Mouse (Mus musculus): ENCODE results near the gene Gm20503. TPM values are rescaled to one million over a fixed set of nuclear protein-coding genes. Genes with fewer than 3 reads are reported as not detected.
A peak's percentile ranks its signal among the peaks of the same experiment; 100 is the strongest.

Gm20503 gene
- not detected in 2 replicates for polyA plus RNA-seq (2011; ENCODE audit: insufficient read length, low read depth, missing spikeins)

DNA sequence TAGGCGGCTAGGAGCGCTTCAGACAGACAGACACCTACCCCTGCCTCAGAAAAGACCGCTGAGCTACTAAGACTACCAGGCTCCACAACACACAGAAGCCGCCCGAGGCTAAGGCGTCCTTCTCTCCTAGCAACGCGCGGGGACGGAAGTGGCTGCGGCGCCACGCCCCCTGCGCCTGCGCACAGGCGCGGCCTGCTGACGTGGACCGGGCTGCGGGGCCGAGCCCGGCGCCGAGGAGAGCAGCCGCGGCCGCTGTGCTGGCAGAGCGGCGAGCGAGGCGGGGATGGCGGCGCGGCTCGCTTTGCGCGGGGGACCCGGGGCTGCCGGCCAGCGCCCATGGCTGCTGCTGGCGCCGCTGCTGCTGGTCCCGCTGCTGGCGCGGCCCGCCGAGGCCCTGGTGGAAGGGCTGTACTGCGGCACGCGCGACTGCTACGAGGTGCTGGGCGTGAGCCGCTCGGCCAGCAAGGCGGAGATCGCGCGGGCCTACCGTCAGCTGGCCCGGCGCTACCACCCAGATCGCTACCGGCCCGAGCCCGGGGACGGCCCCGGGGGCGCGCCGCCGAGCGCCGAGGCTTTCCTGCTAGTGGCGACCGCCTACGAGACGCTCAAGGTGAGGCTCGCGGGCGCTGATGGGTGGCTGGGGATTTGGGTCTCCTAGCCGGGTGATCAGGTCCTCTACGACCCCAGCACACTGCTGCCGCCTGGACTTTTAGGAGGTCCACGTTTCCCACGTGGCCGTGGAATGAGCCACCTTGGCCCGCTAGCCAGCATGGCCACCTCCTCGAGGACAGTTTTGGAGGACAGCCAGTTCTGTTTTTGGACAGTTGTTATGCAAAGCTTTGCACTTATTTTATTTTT lies at the start of gene Gm20503:
Gm20503 (plus strand) TSS at position 263 of the 858 bp plus-strand sequence.
- H3K27ac ChIP-seq (ENCODE audit: insufficient read depth, low read length) = peak within 1 kb of the TSS; percentile 24
- peaks cover 10% of the 10 kb centered on the region for H3K4me1 ChIP-seq (ENCODE audit: control insufficient read depth, insufficient read depth, low read length)
- H3K4me3 ChIP-seq (ENCODE audit: insufficient read depth, low read length) = peak within 1 kb of the TSS; percentile 85
- TF ChIP-seq POLR2A (IDR thresholded peaks at IDR 0.05; ENCODE audit: low read depth, low read length) = peak; percentile 86
- no peak for TF ChIP-seq CTCF (IDR thresholded peaks at IDR 0.05; ENCODE audit: borderline replicate concordance, insufficient read depth, low read length)

- H3K4me1 ChIP-seq (ENCODE audit: control insufficient read depth, insufficient read depth, low read length) = no peaks in the 10 kb centered on the region
- H3K27ac ChIP-seq (ENCODE audit: insufficient read depth, low read length) = no peak overlapping the region
- TF ChIP-seq POLR2A (IDR thresholded peaks at IDR 0.05; ENCODE audit: low read depth, low read length) (no peak), CTCF (IDR thresholded peaks at IDR 0.05; ENCODE audit: borderline replicate concordance, insufficient read depth, low read length) (no peak)
- no peak overlapping the region for H3K4me3 ChIP-seq (ENCODE audit: insufficient read depth, low read length)
Measured at GRCm38 (mm10) chr4:58961719-58962118, 41.3 kb upstream of the Gm20503 start.

GRCm38 (mm10) chr4:58963271-58963670 lies 39.7 kb upstream of the Gm20503 start:
- no peak overlapping the region for H3K27ac ChIP-seq (ENCODE audit: insufficient read depth, low read length)
- H3K4me1 ChIP-seq (ENCODE audit: control insufficient read depth, insufficient read depth, low read length) = no peaks in the 10 kb centered on the region
- TF ChIP-seq POLR2A (IDR thresholded peaks at IDR 0.05; ENCODE audit: low read depth, low read length) (no peak), CTCF (IDR thresholded peaks at IDR 0.05; ENCODE audit: borderline replicate concordance, insufficient read depth, low read length) (no peak)
- H3K4me3 ChIP-seq (ENCODE audit: insufficient read depth, low read length) = no peak overlapping the region

DNA sequence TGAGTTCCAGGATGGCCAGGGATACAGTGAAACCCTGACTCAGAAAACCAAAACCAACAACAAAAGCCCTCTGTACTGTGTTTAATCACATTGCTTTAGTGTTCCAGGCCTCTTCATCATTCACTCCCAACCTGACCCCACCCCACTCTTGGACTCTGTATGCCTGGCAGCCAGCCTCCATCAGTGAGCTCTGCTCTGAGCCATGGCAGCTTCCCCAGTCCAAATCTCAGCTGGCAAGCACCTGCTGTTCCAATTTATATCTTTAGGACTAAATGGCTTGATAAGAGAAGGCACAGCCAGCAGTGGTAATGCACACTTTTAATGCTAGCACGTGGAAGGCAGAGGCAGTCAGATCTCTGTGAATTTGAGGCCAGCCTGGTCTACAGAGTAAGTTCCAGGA lies 37.9 kb upstream of the Gm20503 start:
- Histone ChIP-seq H3K27ac (ENCODE audit: insufficient read depth, low read length) (no peak overlapping the region), H3K4me3 (ENCODE audit: insufficient read depth, low read length) (no peak overlapping the region), H3K4me1 (ENCODE audit: control insufficient read depth, insufficient read depth, low read length) (no peaks in the 10 kb centered on the region)
- TF ChIP-seq CTCF (IDR thresholded peaks at IDR 0.05; ENCODE audit: borderline replicate concordance, insufficient read depth, low read length) (no peak), POLR2A (IDR thresholded peaks at IDR 0.05; ENCODE audit: low read depth, low read length) (no peak)

DNA sequence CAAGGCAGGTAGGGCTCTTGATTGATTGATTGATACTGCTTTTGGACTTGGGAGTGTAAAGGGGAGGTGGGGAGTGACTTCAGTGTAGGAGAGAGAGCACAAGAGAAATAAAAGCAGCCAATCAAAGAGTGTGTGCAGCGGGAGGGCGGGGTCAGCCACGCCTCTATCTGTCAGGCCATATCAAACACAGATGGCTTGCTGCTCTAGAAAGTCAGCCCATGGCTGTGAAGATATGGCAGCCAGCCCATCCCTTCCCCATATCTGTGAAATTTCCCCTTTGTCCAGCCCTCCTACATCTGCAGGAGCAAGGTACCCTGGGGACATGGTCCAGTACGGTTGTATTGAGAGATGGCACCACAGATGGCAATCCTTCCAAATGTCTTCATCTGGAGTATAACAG lies 32.3 kb upstream of the Gm20503 start:
- TF ChIP-seq POLR2A (IDR thresholded peaks at IDR 0.05; ENCODE audit: low read depth, low read length) (no peak), CTCF (IDR thresholded peaks at IDR 0.05; ENCODE audit: borderline replicate concordance, insufficient read depth, low read length) (no peak)
- Histone ChIP-seq H3K4me3 (ENCODE audit: insufficient read depth, low read length) (no peak overlapping the region), H3K27ac (ENCODE audit: insufficient read depth, low read length) (no peak overlapping the region), H3K4me1 (ENCODE audit: control insufficient read depth, insufficient read depth, low read length) (no peaks in the 10 kb centered on the region)

DNA sequence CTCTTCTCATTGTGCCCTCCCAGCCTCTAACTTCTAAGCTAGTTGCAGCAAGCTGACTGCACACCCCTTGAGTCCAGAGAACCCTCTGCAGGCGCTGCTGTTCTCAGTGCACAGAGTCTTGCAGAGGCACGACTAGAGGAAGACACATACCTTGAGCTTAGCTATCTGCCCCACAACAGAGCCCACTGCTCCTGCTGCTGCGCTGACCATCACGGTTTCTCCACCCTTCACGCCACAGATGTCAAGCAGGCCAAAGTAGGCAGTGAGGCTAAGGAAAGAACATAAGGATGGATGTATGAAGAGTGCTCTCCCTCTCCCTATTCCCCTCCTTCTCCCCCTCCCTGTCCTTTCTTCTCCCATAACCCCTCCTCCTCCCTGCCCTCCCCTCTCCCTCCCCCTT lies 27.3 kb upstream of the Gm20503 start:
- TF ChIP-seq CTCF (IDR thresholded peaks at IDR 0.05; ENCODE audit: borderline replicate concordance, insufficient read depth, low read length) (no peak), POLR2A (IDR thresholded peaks at IDR 0.05; ENCODE audit: low read depth, low read length) (no peak)
- Histone ChIP-seq H3K4me1 (ENCODE audit: control insufficient read depth, insufficient read depth, low read length) (no peaks in the 10 kb centered on the region), H3K27ac (ENCODE audit: insufficient read depth, low read length) (no peak overlapping the region), H3K4me3 (ENCODE audit: insufficient read depth, low read length) (no peak overlapping the region)

- Histone ChIP-seq H3K27ac (ENCODE audit: insufficient read depth, low read length) (no peak overlapping the region), H3K4me3 (ENCODE audit: insufficient read depth, low read length) (no peak overlapping the region), H3K4me1 (ENCODE audit: control insufficient read depth, insufficient read depth, low read length) (no peaks in the 10 kb centered on the region)
- TF ChIP-seq POLR2A (IDR thresholded peaks at IDR 0.05; ENCODE audit: low read depth, low read length) (no peak), CTCF (IDR thresholded peaks at IDR 0.05; ENCODE audit: borderline replicate concordance, insufficient read depth, low read length) (no peak)
Measured at GRCm38 (mm10) chr4:58981421-58981820, 21.6 kb upstream of the Gm20503 start.

GRCm38 (mm10) chr4:58982806-58983205 lies 20.2 kb upstream of the Gm20503 start:
- TF ChIP-seq CTCF (IDR thresholded peaks at IDR 0.05; ENCODE audit: borderline replicate concordance, insufficient read depth, low read length) (no peak), POLR2A (IDR thresholded peaks at IDR 0.05; ENCODE audit: low read depth, low read length) (no peak)
- Histone ChIP-seq H3K4me1 (ENCODE audit: control insufficient read depth, insufficient read depth, low read length) (no peaks in the 10 kb centered on the region), H3K27ac (ENCODE audit: insufficient read depth, low read length) (no peak overlapping the region), H3K4me3 (ENCODE audit: insufficient read depth, low read length) (no peak overlapping the region)

DNA sequence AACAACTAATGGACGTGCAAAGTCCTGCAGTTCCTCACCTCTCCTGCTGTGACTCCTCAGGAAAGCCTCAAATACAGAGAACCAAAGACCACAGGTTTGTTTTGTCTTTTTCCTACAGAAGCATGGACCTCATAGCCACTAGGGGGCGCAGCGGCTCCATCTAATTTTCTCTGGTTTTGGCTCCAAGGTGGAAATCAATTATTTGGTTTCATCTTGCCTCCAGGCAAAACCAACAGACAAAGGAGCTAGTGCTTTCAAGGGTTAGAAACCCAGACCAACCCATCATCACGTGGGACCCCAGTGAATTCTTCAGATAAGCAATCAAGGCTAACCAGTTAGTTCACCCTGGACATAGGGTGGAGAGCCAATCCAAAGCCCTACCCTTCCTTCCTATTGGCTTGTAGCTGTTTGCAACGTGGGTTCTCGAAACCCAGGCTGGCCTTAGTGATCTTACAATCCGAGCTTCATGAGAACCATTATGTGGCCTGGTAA lies 17.8 kb upstream of the Gm20503 start:
- no peaks in the 10 kb centered on the region for H3K4me1 ChIP-seq (ENCODE audit: control insufficient read depth, insufficient read depth, low read length)
- no peak overlapping the region for H3K27ac ChIP-seq (ENCODE audit: insufficient read depth, low read length)
- H3K4me3 ChIP-seq (ENCODE audit: insufficient read depth, low read length) = no peak overlapping the region
- no peak for TF ChIP-seq POLR2A (IDR thresholded peaks at IDR 0.05; ENCODE audit: low read depth, low read length)
- no peak for TF ChIP-seq CTCF (IDR thresholded peaks at IDR 0.05; ENCODE audit: borderline replicate concordance, insufficient read depth, low read length)

GRCm38 (mm10) chr4:58986540-58987190 lies 16.3 kb upstream of the Gm20503 start, which contains the start of gene Ptgr1:
Gene Ptgr1, minus strand, starts transcription at chr4:58987119.
- Histone ChIP-seq H3K4me1 (ENCODE audit: control insufficient read depth, insufficient read depth, low read length) (no peaks in the 10 kb centered on the region), H3K4me3 (ENCODE audit: insufficient read depth, low read length) (peak within 1 kb of the TSS; percentile 73), H3K27ac (ENCODE audit: insufficient read depth, low read length) (no peak within 1 kb of the TSS)
- TF ChIP-seq CTCF (IDR thresholded peaks at IDR 0.05; ENCODE audit: borderline replicate concordance, insufficient read depth, low read length) (no peak), POLR2A (IDR thresholded peaks at IDR 0.05; ENCODE audit: low read depth, low read length) (peak; percentile 78)

Data from embryonic fibroblast, embryonic 13.5 days (primary cell).